Mouse (Mus musculus) MEL (cell line): ENCODE data around the gene Cyp26c1. TPM values are rescaled to one million over a fixed set of nuclear protein-coding genes. Genes with fewer than 3 reads are reported as not detected.

ENCODE experiments used
- DNase-seq: peaks from one replicate; pipeline ENCODE4 v3.0.0; 2011; ENCODE audit warnings: low read depth, low spot score
- H3K27ac ChIP-seq: 2 replicates; pipeline ENCODE4 v1.5.1; 2012; ENCODE audit warnings: low read depth, mild to moderate bottlenecking, control low read depth, low read length, moderate library complexity; ENCODE audit not compliant: control insufficient read depth
- H3K27me3 ChIP-seq, 2 experiments: fragments of 150-350 bp in 1 of 2; sonication (generic) in 1 of 2; 2 replicates each; pipeline ENCODE4 v1.6.1; 2012; ENCODE audit warnings: low read length in 2 of 2, mild to moderate bottlenecking in 2 of 2, improper control_type of control experiment in 1 of 2, moderate library complexity in 1 of 2; ENCODE audit not compliant: insufficient read depth in 2 of 2, control insufficient read depth in 1 of 2
- H3K36me3 ChIP-seq, 2 experiments: 2 replicates each; pipeline ENCODE4 v1.6.1; 2012 to 2014; ENCODE audit warnings: low read length in 2 of 2, improper control_type of control experiment in 1 of 2, inconsistent platforms in 1 of 2, mild to moderate bottlenecking in 1 of 2; ENCODE audit not compliant: insufficient read depth in 2 of 2, control insufficient read depth in 1 of 2
- H3K4me1 ChIP-seq, 2 experiments: fragments of 150-350 bp in 1 of 2; sonication (generic) in 1 of 2; 2 replicates each; pipeline ENCODE4 v1.6.1; 2012; ENCODE audit warnings: low read length in 2 of 2, improper control_type of control experiment in 1 of 2, mild to moderate bottlenecking in 1 of 2; ENCODE audit not compliant: insufficient read depth in 2 of 2, control insufficient read depth in 1 of 2
- H3K4me3 ChIP-seq, 2 experiments: fragments of 150-350 bp in 1 of 2; sonication (generic) in 1 of 2; 2 replicates each; pipeline ENCODE4 v1.5.1; 2012; ENCODE audit warnings: low read depth in 2 of 2, low read length in 2 of 2, mild to moderate bottlenecking in 2 of 2, moderate library complexity in 2 of 2, control low read depth in 1 of 2, improper control_type of control experiment in 1 of 2; ENCODE audit not compliant: control insufficient read depth in 1 of 2, insufficient read depth in 1 of 2
- H3K79me2 ChIP-seq: 2 replicates; pipeline ENCODE4 v1.6.1; 2012; ENCODE audit warnings: mild to moderate bottlenecking, low read length, moderate library complexity; ENCODE audit not compliant: control insufficient read depth, poor library complexity, insufficient read depth
- H3K9ac ChIP-seq: 2 replicates; pipeline ENCODE4 v1.6.1; 2012; ENCODE audit warnings: low read depth, mild to moderate bottlenecking, control low read depth, low read length, moderate library complexity; ENCODE audit not compliant: control insufficient read depth, poor library complexity, severe bottlenecking
- H3K9me3 ChIP-seq: fragments of 150-350 bp; sonication (generic); replicated peaks from 2 replicates; pipeline ENCODE4 v1.6.1; 2012; ENCODE audit warnings: mild to moderate bottlenecking, low read length, improper control_type of control experiment, moderate library complexity; ENCODE audit not compliant: insufficient read depth
- BHLHE40 ChIP-seq: IDR thresholded peaks from 2 replicates; pipeline ENCODE4 v1.6.1; 2012; ENCODE audit warnings: low read depth, mild to moderate bottlenecking, inconsistent platforms, low read length, improper control_type of control experiment, borderline replicate concordance
- CHD1 ChIP-seq: IDR thresholded peaks from 2 replicates; pipeline ENCODE4 v1.6.1; 2012; ENCODE audit warnings: low read depth, mild to moderate bottlenecking, inconsistent platforms, low read length, improper control_type of control experiment
- CHD2 ChIP-seq: IDR thresholded peaks from 2 replicates; pipeline ENCODE4 v1.6.1; 2011; ENCODE audit warnings: low read length, improper control_type of control experiment
- CTCF ChIP-seq, 3 experiments: IDR thresholded peaks in 2 of 3; conservative IDR thresholded peaks in 1 of 3; 2 replicates each; pipeline ENCODE4 v1.5.1; 2011 to 2012; ENCODE audit warnings: low read length in 3 of 3, low read depth in 2 of 3, mild to moderate bottlenecking in 2 of 3, improper control_type of control experiment in 1 of 3, inconsistent platforms in 1 of 3, mixed read lengths in 1 of 3, moderate library complexity in 1 of 3; ENCODE audit not compliant: control insufficient read depth in 1 of 3, insufficient read depth in 1 of 3, poor library complexity in 1 of 3, severe bottlenecking in 1 of 3
- GABPA ChIP-seq: IDR thresholded peaks from 2 replicates; pipeline ENCODE4 v1.6.1; 2012; ENCODE audit warnings: low read depth, mild to moderate bottlenecking, inconsistent platforms, low read length, improper control_type of control experiment, moderate library complexity
- GATA1 ChIP-seq: IDR thresholded peaks from 2 replicates; pipeline ENCODE4 v1.6.1; 2011; ENCODE audit warnings: low read depth, low read length, improper control_type of control experiment
- HCFC1 ChIP-seq: IDR thresholded peaks from 2 replicates; pipeline ENCODE4 v1.6.1; 2012; ENCODE audit warnings: low read depth, mild to moderate bottlenecking, inconsistent platforms, low read length, improper control_type of control experiment, moderate library complexity
- JUND ChIP-seq: IDR thresholded peaks from 2 replicates; pipeline ENCODE4 v1.6.1; 2011; ENCODE audit warnings: low read depth, mild to moderate bottlenecking, improper control_type of control experiment, low read length
- MAZ ChIP-seq: IDR thresholded peaks from 2 replicates; pipeline ENCODE4 v1.6.1; 2012; ENCODE audit warnings: low read depth, mild to moderate bottlenecking, inconsistent platforms, low read length, improper control_type of control experiment
- MEF2A ChIP-seq: IDR thresholded peaks from 2 replicates; pipeline ENCODE4 v1.6.1; 2014; ENCODE audit warnings: low read depth, mild to moderate bottlenecking, inconsistent platforms, low read length, improper control_type of control experiment; ENCODE audit not compliant: poor library complexity, insufficient replicate concordance, severe bottlenecking; ENCODE audit errors: extremely low read depth
- MXI1 ChIP-seq: IDR thresholded peaks from 2 replicates; pipeline ENCODE4 v1.6.1; 2011; ENCODE audit warnings: mild to moderate bottlenecking, low read depth, low read length, improper control_type of control experiment
- MYB ChIP-seq: IDR thresholded peaks from 2 replicates; pipeline ENCODE4 v1.6.1; 2011; ENCODE audit warnings: mild to moderate bottlenecking, low read depth, low read length, improper control_type of control experiment
- NRF1 ChIP-seq: IDR thresholded peaks from 2 replicates; pipeline ENCODE4 v1.6.1; 2014; ENCODE audit warnings: low read depth, mild to moderate bottlenecking, inconsistent platforms, low read length, improper control_type of control experiment, moderate library complexity; ENCODE audit not compliant: poor library complexity, insufficient read depth, severe bottlenecking
- POLR2A ChIP-seq, 2 experiments: IDR thresholded peaks; 2 replicates each; pipeline ENCODE4 v1.6.1; 2011 to 2012; ENCODE audit warnings: low read length in 2 of 2, mild to moderate bottlenecking in 2 of 2, control low read depth in 1 of 2, improper control_type of control experiment in 1 of 2, low read depth in 1 of 2, moderate library complexity in 1 of 2; ENCODE audit not compliant: control insufficient read depth in 1 of 2, insufficient read depth in 1 of 2, poor library complexity in 1 of 2
- RAD21 ChIP-seq: IDR thresholded peaks from 2 replicates; pipeline ENCODE4 v1.6.1; 2011; ENCODE audit warnings: mild to moderate bottlenecking, low read depth, low read length, improper control_type of control experiment
- RCOR1 ChIP-seq: IDR thresholded peaks from 2 replicates; pipeline ENCODE4 v1.6.1; 2012; ENCODE audit warnings: low read depth, mild to moderate bottlenecking, inconsistent platforms, low read length, improper control_type of control experiment
- SIN3A ChIP-seq: IDR thresholded peaks from 2 replicates; pipeline ENCODE4 v1.6.1; 2012; ENCODE audit warnings: low read length, improper control_type of control experiment, inconsistent platforms
- TAL1 ChIP-seq: IDR thresholded peaks from 2 replicates; pipeline ENCODE4 v1.6.1; 2012; ENCODE audit warnings: mild to moderate bottlenecking, inconsistent platforms, low read length, moderate library complexity, mixed read lengths
- TCF12 ChIP-seq: IDR thresholded peaks from 2 replicates; pipeline ENCODE4 v1.6.1; 2014; ENCODE audit warnings: low read depth, mild to moderate bottlenecking, inconsistent platforms, low read length, improper control_type of control experiment, moderate library complexity
- UBTF ChIP-seq: IDR thresholded peaks from 2 replicates; pipeline ENCODE4 v1.6.1; 2012; ENCODE audit warnings: low read depth, mild to moderate bottlenecking, inconsistent platforms, low read length, improper control_type of control experiment, moderate library complexity, borderline replicate concordance; ENCODE audit not compliant: insufficient read depth
- USF1 ChIP-seq: IDR thresholded peaks from 2 replicates; pipeline ENCODE4 v1.6.1; 2014; ENCODE audit warnings: low read depth, mild to moderate bottlenecking, inconsistent platforms, low read length, improper control_type of control experiment, moderate library complexity
- USF2 ChIP-seq, 2 experiments: IDR thresholded peaks; 2 replicates each; pipeline ENCODE4 v1.6.1; 2011 to 2012; ENCODE audit warnings: improper control_type of control experiment in 2 of 2, low read length in 2 of 2, borderline replicate concordance in 1 of 2, inconsistent platforms in 1 of 2, low read depth in 1 of 2, mild to moderate bottlenecking in 1 of 2; ENCODE audit not compliant: insufficient read depth in 1 of 2
- ZKSCAN1 ChIP-seq: IDR thresholded peaks from 2 replicates; pipeline ENCODE4 v1.6.1; 2012; ENCODE audit warnings: low read depth, mild to moderate bottlenecking, inconsistent platforms, low read length, improper control_type of control experiment, moderate library complexity
- ZMIZ1 ChIP-seq: IDR thresholded peaks from 2 replicates; pipeline ENCODE4 v1.6.1; 2012; ENCODE audit warnings: low read depth, mild to moderate bottlenecking, inconsistent platforms, low read length, improper control_type of control experiment, moderate library complexity
- ZNF384 ChIP-seq: IDR thresholded peaks from 2 replicates; pipeline ENCODE4 v1.6.1; 2012; ENCODE audit warnings: low read depth, mild to moderate bottlenecking, inconsistent platforms, low read length, improper control_type of control experiment
- polyA plus RNA-seq, 2 experiments: library from polyadenylated mRNA; stranded (reverse) in 1 of 2; unstranded in 1 of 2; fragments of >175 nt in 1 of 2; fragments of >200 nt in 1 of 2; gene quantifications; 2 replicates each; pipeline versions ENCODE4 v1.2.1 to v1.2.4; 2012; ENCODE audit warnings: low replicate concordance in 2 of 2, low read depth in 1 of 2; ENCODE audit not compliant: insufficient read length in 2 of 2, insufficient read depth in 1 of 2, missing spikeins in 1 of 2
- total RNA-seq: library from RNA; depleted of rRNA; stranded (reverse); fragments of 300-350 nt; gene quantifications from 2 replicates; pipeline ENCODE4 v1.2.3, GENCODE M21; 2012

The Cyp26c1 gene
- total and polyA plus RNA-seq, 3 experiments = 0.08 TPM; not detected in 2

DNA sequence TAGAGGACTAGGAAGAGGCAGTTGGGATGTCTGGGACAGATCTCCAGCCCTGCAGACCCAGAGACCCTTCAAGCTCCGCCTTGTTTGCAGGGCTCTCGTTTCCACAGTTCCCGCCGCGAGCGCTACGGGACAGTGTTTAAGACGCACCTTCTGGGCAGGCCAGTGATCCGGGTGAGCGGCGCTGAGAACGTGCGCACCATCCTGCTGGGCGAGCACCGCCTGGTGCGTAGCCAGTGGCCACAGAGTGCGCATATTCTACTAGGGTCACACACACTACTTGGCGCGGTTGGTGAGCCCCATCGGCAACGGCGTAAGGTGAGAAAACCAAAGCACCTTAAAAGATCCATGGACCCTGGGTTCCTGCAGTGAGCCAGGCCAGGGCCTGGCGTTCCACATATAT is 966 bp downstream of the Cyp26c1 start:
- TF ChIP-seq RCOR1 (no peak), GATA1 (no peak), ZMIZ1 (no peak), USF2 (IDR thresholded peaks at IDR 0.05; ENCODE audit: borderline replicate concordance in 1 of 2, insufficient read depth in 1 of 2, low read depth in 1 of 2, low read length in 2 of 2) (no peak), MEF2A (no peak), USF1 (no peak), JUND (no peak), POLR2A (IDR thresholded peaks at IDR 0.05; ENCODE audit: control insufficient read depth in 1 of 2, insufficient read depth in 1 of 2, low read depth in 1 of 2, low read length in 2 of 2, poor library complexity in 1 of 2) (no peak), CTCF (IDR thresholded peaks at IDR 0.05 in 2 of 3, conservative IDR thresholded peaks at IDR 0.05 in 1 of 3; ENCODE audit: control insufficient read depth in 1 of 3, insufficient read depth in 1 of 3, low read depth in 2 of 3, low read length in 3 of 3, poor library complexity in 1 of 3, severe bottlenecking in 1 of 3) (no peak), MYB (no peak), BHLHE40 (no peak), MXI1 (no peak), TAL1 (no peak), HCFC1 (no peak)
- H3K4me3 ChIP-seq = no peak overlapping the region
- no peaks in the 10 kb centered on the region for H3K4me1 ChIP-seq
- peaks cover 0 to 4% of the 10 kb centered on the region in 2 experiments; a peak in 2 of 4 replicates for H3K36me3 ChIP-seq
- H3K27me3 ChIP-seq = no peaks in the 10 kb centered on the region
- no peak overlapping the region for H3K27ac ChIP-seq
- H3K9me3 ChIP-seq = no peaks in the 10 kb centered on the region
- H3K79me2 ChIP-seq = no peaks in the 10 kb centered on the region
- H3K9ac ChIP-seq = no peak overlapping the region
- DNase-seq = no peak

DNA sequence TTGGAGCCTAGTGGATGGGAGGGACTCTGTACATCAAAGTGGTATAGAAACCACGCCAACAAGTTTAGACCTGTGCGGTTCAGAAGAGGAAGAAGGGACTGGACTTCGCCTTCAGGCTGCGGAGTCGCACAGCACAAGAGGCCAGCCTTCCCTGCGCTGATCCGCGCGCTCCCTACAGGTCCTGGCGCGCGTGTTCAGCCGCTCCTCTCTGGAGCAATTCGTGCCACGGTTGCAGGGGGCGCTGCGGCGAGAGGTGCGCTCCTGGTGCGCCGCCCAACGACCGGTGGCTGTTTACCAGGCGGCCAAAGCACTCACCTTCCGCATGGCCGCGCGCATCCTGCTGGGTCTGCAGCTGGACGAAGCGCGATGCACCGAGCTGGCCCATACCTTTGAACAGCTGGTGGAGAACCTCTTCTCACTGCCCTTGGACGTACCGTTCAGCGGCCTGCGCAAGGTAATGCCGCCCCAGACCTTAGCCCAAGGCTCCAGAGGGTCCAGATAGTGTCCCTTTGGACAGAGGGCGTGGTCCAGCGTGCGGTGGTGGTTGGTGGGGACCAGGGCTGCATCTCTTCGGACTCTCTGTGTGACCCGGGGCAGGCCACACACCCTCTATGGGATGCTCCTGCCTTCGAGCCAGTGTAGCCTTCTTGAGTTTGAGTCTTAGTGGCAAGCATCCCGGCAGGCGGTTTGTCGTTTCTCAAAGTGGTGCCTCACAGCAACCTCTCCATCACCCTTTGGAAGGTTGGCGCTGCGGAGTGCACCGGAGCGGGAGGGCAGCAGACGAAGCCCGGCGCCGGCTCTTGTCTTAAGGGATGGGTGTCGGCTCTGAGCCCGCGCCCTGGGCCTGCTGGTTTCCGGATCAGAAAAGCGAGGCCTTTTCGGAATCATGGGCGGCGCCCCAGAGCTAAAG is 1.8 kb downstream of the Cyp26c1 start:
- Histone ChIP-seq H3K79me2 (no peaks in the 10 kb centered on the region), H3K4me1 (no peaks in the 10 kb centered on the region), H3K27ac (no peak overlapping the region), H3K9me3 (no peaks in the 10 kb centered on the region), H3K36me3 (peaks cover 0 to 4% of the 10 kb centered on the region in 2 experiments; a peak in 2 of 4 replicates), H3K9ac (no peak overlapping the region), H3K27me3 (no peaks in the 10 kb centered on the region), H3K4me3 (no peak overlapping the region)
- DNase-seq = no peak
- TF ChIP-seq SIN3A (no peak), USF2 (IDR thresholded peaks at IDR 0.05; ENCODE audit: borderline replicate concordance in 1 of 2, insufficient read depth in 1 of 2, low read depth in 1 of 2, low read length in 2 of 2) (no peak), CHD1 (no peak), UBTF (no peak), NRF1 (no peak), HCFC1 (no peak), TCF12 (no peak), RCOR1 (no peak), MEF2A (no peak), MAZ (no peak), ZNF384 (no peak), GABPA (no peak), JUND (no peak), USF1 (no peak), GATA1 (no peak), RAD21 (no peak), ZKSCAN1 (no peak), CHD2 (no peak), ZMIZ1 (no peak)
